Mouse (Mus musculus): ENCODE measurements around the gene D330020A13Rik. TPM values are rescaled to one million over a fixed set of nuclear protein-coding genes. Genes with fewer than 3 reads are reported as not detected.

Gene D330020A13Rik
- total RNA-seq (2014; rRNA removed) (not detected in 2 replicates), polyA plus RNA-seq (2015; fragmentation: Nextera tagmentation; extraction: Ambion mirVana) (0.18 TPM in 1 of 2 replicates, not detected in the other)

DNA sequence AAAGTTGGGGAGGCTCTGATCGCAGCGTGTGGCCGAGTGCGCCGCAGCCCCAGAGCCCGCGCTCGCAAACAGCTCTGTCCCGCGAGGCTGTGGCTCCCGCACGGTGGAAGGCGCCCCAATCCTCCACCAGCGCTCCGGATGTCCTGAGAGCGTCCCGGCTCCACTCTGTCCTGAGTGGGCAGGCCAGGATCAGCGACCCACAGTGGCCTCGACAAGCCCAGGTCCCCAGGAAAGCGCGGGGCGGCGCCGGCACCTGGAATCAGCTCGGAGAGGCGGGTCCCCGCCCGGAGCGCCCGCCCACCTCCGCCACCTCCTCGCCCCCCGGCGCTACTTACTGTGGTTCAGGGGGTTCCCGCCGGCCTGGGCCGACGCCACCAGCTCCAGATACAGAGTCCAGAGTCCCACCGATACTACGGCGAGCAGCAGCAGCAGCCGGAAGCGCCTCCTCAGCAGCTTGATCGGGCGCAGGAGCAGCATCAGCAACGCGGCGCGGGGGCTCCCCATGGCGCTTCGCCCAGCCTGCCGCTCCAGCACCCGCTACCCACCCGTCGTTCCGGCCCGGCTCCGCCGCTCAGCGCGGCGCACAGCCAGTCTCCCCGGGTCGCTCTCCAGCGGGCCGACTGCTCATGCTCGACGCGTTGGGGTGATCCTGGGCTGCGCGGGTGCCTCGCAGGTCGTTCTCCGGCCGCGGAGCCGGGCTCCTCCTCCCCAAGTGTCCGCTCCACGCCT is at the start of gene D330020A13Rik, which contains the start of gene B4galnt3:
Gene D330020A13Rik, plus strand, starts transcription at position 309 of the 729 bp plus-strand sequence.
Gene B4galnt3, minus strand, starts transcription at position 504 of the 729 bp plus-strand sequence.
- Histone ChIP-seq H3K36me3 (ENCODE audit: insufficient read depth) (no peaks in the 10 kb centered on the region), H3K4me3 (ENCODE audit: low read depth, low read length) (peak within 1 kb of the TSS; percentile 64), H3K4me1 (ENCODE audit: insufficient read depth) (0 out of 2 replicates have a peak, but pooled peaks cover 2% of the 10 kb centered on the region), H3K4me2 (ENCODE audit: low read depth) (peak within 1 kb of the TSS; percentile 98), H3K9me3 (ENCODE audit: low read length) (no peaks in the 10 kb centered on the region), H3K9ac (peak within 1 kb of the TSS; percentile 53), H3K27ac (ENCODE audit: low read depth, low read length) (no peak within 1 kb of the TSS), H3K27me3 (ENCODE audit: insufficient read depth, low read length) (peaks cover 8% of the 10 kb centered on the region; the same call in 1 of the 2 replicates)
- peak; percentile 63 for DNase-seq
- no peak for TF ChIP-seq CTCF (IDR thresholded peaks at IDR 0.05; ENCODE audit: low read depth)
- peak; percentile 86 for ATAC-seq
- under 1% methylated on average over 74 of the region's 79 CpGs for WGBS

DNA sequence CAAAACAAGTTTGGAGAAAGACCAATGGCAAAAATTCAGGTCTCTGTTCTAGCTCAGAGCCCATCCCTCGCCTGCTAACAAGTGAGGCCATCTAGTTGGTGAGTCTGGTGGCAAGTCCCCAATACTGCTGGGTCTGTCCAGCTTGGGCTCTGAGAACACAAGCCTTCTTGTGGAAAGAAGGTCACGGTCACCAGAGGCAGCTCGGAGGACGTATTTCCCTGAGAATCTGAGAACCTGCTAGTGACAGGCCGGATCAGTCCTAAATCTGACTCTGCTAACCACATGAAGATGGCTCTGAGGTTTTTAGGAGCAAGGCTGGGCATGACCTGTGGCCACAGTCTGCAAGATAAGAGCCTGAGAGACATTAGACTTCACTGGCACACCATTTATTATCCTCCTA is 47.5 kb upstream of the D330020A13Rik start:
- Histone ChIP-seq H3K4me1 (ENCODE audit: insufficient read depth) (no peaks in the 10 kb centered on the region), H3K4me3 (ENCODE audit: low read depth, low read length) (no peak overlapping the region), H3K9me3 (ENCODE audit: low read length) (no peaks in the 10 kb centered on the region), H3K27ac (ENCODE audit: low read depth, low read length) (no peak overlapping the region), H3K9ac (no peak overlapping the region), H3K4me2 (ENCODE audit: low read depth) (no peak overlapping the region), H3K36me3 (ENCODE audit: insufficient read depth) (no peaks in the 10 kb centered on the region), H3K27me3 (ENCODE audit: insufficient read depth, low read length) (no peaks in the 10 kb centered on the region)
- no peak for DNase-seq
- 82% methylated on average over 5 of the region's 5 CpGs for whole genome bisulfite sequencing
- no peak for ATAC-seq
- TF ChIP-seq CTCF (IDR thresholded peaks at IDR 0.05; ENCODE audit: low read depth): no peak

DNA sequence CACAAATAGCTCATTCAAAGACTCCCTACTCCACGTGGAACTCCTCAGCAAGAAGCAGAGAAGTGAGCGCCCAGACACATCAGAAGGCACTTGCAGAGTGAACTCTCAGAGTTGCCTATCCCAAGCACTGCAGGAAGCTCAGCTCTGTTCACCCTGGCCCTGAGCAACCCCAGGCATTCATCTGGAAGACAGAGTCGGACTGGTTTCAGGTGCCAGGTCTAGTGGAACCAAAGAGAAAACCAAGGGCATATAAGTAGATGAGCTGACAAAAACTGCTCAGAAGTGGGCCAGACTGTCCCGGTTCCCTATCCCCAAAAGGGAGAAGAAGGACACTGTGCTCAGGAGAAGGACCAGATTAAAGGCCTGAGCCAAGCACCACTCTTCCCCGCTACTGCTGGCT is 44.3 kb upstream of the D330020A13Rik start:
- H3K4me2 ChIP-seq (ENCODE audit: low read depth): no peak overlapping the region
- H3K9me3 ChIP-seq (ENCODE audit: low read length): no peaks in the 10 kb centered on the region
- no peak overlapping the region for H3K9ac ChIP-seq
- no peak overlapping the region for H3K27ac ChIP-seq (ENCODE audit: low read depth, low read length)
- ATAC-seq (no peak), DNase-seq (no peak)
- no peaks in the 10 kb centered on the region for H3K27me3 ChIP-seq (ENCODE audit: insufficient read depth, low read length)
- 66% methylated on average over 5 of the region's 5 CpGs for WGBS
- TF ChIP-seq CTCF (IDR thresholded peaks at IDR 0.05; ENCODE audit: low read depth): no peak
- no peak overlapping the region for H3K4me3 ChIP-seq (ENCODE audit: low read depth, low read length)
- H3K36me3 ChIP-seq (ENCODE audit: insufficient read depth): no peaks in the 10 kb centered on the region
- no peaks in the 10 kb centered on the region for H3K4me1 ChIP-seq (ENCODE audit: insufficient read depth)

- no peak overlapping the region for H3K27ac ChIP-seq (ENCODE audit: low read depth, low read length)
- no peaks in the 10 kb centered on the region for H3K4me1 ChIP-seq (ENCODE audit: insufficient read depth)
- no peak overlapping the region for H3K9ac ChIP-seq
- TF ChIP-seq CTCF (IDR thresholded peaks at IDR 0.05; ENCODE audit: low read depth): no peak
- no peak overlapping the region for H3K4me3 ChIP-seq (ENCODE audit: low read depth, low read length)
- no peaks in the 10 kb centered on the region for H3K36me3 ChIP-seq (ENCODE audit: insufficient read depth)
- H3K4me2 ChIP-seq (ENCODE audit: low read depth): no peak overlapping the region
- DNase-seq: no peak
- H3K27me3 ChIP-seq (ENCODE audit: insufficient read depth, low read length): no peaks in the 10 kb centered on the region
- 90% methylated on average over 7 of the region's 7 CpGs for WGBS
- no peak for ATAC-seq
- H3K9me3 ChIP-seq (ENCODE audit: low read length): no peaks in the 10 kb centered on the region
Observed at GRCm38 (mm10) chr6:120251010-120251409, 43.2 kb upstream of the D330020A13Rik start.

GRCm38 (mm10) chr6:120252741-120253140 is 41.4 kb upstream of the D330020A13Rik start:
- H3K27ac ChIP-seq (ENCODE audit: low read depth, low read length): no peak overlapping the region
- DNase-seq (no peak), ATAC-seq (no peak)
- H3K36me3 ChIP-seq (ENCODE audit: insufficient read depth): no peaks in the 10 kb centered on the region
- no peak overlapping the region for H3K4me3 ChIP-seq (ENCODE audit: low read depth, low read length)
- no peaks in the 10 kb centered on the region for H3K27me3 ChIP-seq (ENCODE audit: insufficient read depth, low read length)
- no peak overlapping the region for H3K4me2 ChIP-seq (ENCODE audit: low read depth)
- H3K9ac ChIP-seq: no peak overlapping the region
- H3K4me1 ChIP-seq (ENCODE audit: insufficient read depth): no peaks in the 10 kb centered on the region
- 86% methylated on average over 2 of the region's 2 CpGs for WGBS
- H3K9me3 ChIP-seq (ENCODE audit: low read length): no peaks in the 10 kb centered on the region
- no peak for TF ChIP-seq CTCF (IDR thresholded peaks at IDR 0.05; ENCODE audit: low read depth)

DNA sequence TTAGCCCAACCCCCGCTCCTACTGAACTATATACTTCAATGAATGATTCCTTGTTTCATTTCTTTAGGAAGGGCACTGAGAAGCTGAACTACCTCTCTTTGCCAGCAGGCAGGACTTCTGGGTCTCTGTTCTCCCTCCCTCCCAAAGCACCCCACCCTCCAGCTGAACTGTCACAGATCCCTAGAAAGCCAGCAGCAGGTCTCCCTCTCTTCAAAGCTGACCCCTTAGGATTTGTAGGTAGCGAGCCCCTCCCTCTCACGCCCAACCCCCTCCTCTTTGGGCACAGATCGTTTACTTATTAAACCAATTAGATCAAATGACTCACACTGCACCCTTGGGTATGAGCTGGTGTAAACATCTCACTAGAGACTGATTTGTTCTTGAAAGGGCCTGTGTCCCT is 39.5 kb upstream of the D330020A13Rik start:
- no peak for TF ChIP-seq CTCF (IDR thresholded peaks at IDR 0.05; ENCODE audit: low read depth)
- Histone ChIP-seq H3K9ac (no peak overlapping the region), H3K36me3 (ENCODE audit: insufficient read depth) (no peaks in the 10 kb centered on the region), H3K27me3 (ENCODE audit: insufficient read depth, low read length) (no peaks in the 10 kb centered on the region), H3K9me3 (ENCODE audit: low read length) (no peaks in the 10 kb centered on the region), H3K4me1 (ENCODE audit: insufficient read depth) (no peaks in the 10 kb centered on the region), H3K27ac (ENCODE audit: low read depth, low read length) (no peak overlapping the region), H3K4me2 (ENCODE audit: low read depth) (no peak overlapping the region), H3K4me3 (ENCODE audit: low read depth, low read length) (no peak overlapping the region)
- no peak for DNase-seq
- WGBS: 64% methylated on average over 4 of the region's 4 CpGs
- no peak for ATAC-seq

GRCm38 (mm10) chr6:120255144-120255543 is 39.0 kb upstream of the D330020A13Rik start:
- H3K4me1 ChIP-seq (ENCODE audit: insufficient read depth): no peaks in the 10 kb centered on the region
- no peak for DNase-seq
- no peaks in the 10 kb centered on the region for H3K36me3 ChIP-seq (ENCODE audit: insufficient read depth)
- no peaks in the 10 kb centered on the region for H3K9me3 ChIP-seq (ENCODE audit: low read length)
- no peak overlapping the region for H3K9ac ChIP-seq
- no peak overlapping the region for H3K4me3 ChIP-seq (ENCODE audit: low read depth, low read length)
- no peak overlapping the region for H3K4me2 ChIP-seq (ENCODE audit: low read depth)
- H3K27ac ChIP-seq (ENCODE audit: low read depth, low read length): no peak overlapping the region
- ATAC-seq: no peak
- TF ChIP-seq CTCF (IDR thresholded peaks at IDR 0.05; ENCODE audit: low read depth): no peak
- 84% methylated on average over 4 of the region's 4 CpGs for WGBS
- no peaks in the 10 kb centered on the region for H3K27me3 ChIP-seq (ENCODE audit: insufficient read depth, low read length)

Data from forebrain, postnatal 0 days (tissue).